Mouse (Mus musculus) T-cell, adult 2 months (primary cell): ENCODE data around the gene Dcp1b.

Source experiments
- DNase-seq: peaks from one replicate; pipeline ENCODE4 v3.0.0; 2022; ENCODE audit warnings: low spot score

Dcp1b gene

GRCm38 (mm10) chr6:119228861-119229603 is 54.0 kb downstream of the Dcp1b start:
- DNase-seq, result no peak

GRCm38 (mm10) chr6:119233066-119233465 is 58.0 kb downstream of the Dcp1b start:
- no peak for DNase-seq

GRCm38 (mm10) chr6:119235441-119235840 is 60.4 kb downstream of the Dcp1b start:
- no peak for DNase-seq

- no peak for DNase-seq
Observed at GRCm38 (mm10) chr6:119236241-119236640, 61.2 kb downstream of the Dcp1b start, which contains the start of gene Cacna2d4. TSS of gene Cacna2d4 (plus strand) at chr6:119236526.

GRCm38 (mm10) chr6:119237427-119237989 is 62.5 kb downstream of the Dcp1b start:
- no peak for DNase-seq

- no peak for DNase-seq
Observed at GRCm38 (mm10) chr6:119239341-119240005, 64.4 kb downstream of the Dcp1b start.

- DNase-seq, result no peak
Observed at GRCm38 (mm10) chr6:119240256-119240655, 65.2 kb downstream of the Dcp1b start.

- DNase-seq, result no peak
Observed at GRCm38 (mm10) chr6:119240871-119241705, 66.0 kb downstream of the Dcp1b start.

GRCm38 (mm10) chr6:119246082-119246481 is 71.0 kb downstream of the Dcp1b start:
- DNase-seq, result no peak

GRCm38 (mm10) chr6:119248578-119248977 is 73.5 kb downstream of the Dcp1b start:
- DNase-seq, result no peak

GRCm38 (mm10) chr6:119249726-119250125 is 74.7 kb downstream of the Dcp1b start:
- no peak for DNase-seq

GRCm38 (mm10) chr6:119251704-119252103 is 76.7 kb downstream of the Dcp1b start:
- DNase-seq, result no peak
